Mouse (Mus musculus) lung, postnatal 10 days (tissue): ENCODE data around the gene Gm5773.
"Not testable (repeated sequence)": the region's sequence is repeated elsewhere in the genome, so short reads cannot be mapped to it uniquely, and the experiment has no call there.

Experiments used
- DNase-seq: peaks from one replicate; pipeline ENCODE4 v3.0.0; 2021

The Gm5773 gene

GRCm38 (mm10) chr3:93772700-93773099 is at the start of gene Gm5773:
Gene Gm5773 (plus strand): TSS chr3:93773000.
- DNase-seq, result not testable (repeated sequence)

GRCm38 (mm10) chr3:93745475-93745874 is 27.3 kb upstream of the Gm5773 start:
- DNase-seq, result not testable (repeated sequence)

GRCm38 (mm10) chr3:93754022-93754421 is 18.8 kb upstream of the Gm5773 start:
- DNase-seq, result not testable (repeated sequence)

- not testable (repeated sequence) for DNase-seq
These were observed 23.3 kb downstream of the Gm5773 start, which contains the start of gene Tdpoz4 for GRCm38 (mm10) chr3:93796098-93796497. Gene Tdpoz4 (plus strand): TSS chr3:93796398.

GRCm38 (mm10) chr3:93813341-93813740 is 40.5 kb downstream of the Gm5773 start:
- DNase-seq, result not testable (repeated sequence)
